Mouse (Mus musculus): Measurements from ENCODE around the gene Pot1a.
A peak's percentile ranks its signal among the peaks of the same experiment; 100 is the strongest.

Pot1a gene

DNA sequence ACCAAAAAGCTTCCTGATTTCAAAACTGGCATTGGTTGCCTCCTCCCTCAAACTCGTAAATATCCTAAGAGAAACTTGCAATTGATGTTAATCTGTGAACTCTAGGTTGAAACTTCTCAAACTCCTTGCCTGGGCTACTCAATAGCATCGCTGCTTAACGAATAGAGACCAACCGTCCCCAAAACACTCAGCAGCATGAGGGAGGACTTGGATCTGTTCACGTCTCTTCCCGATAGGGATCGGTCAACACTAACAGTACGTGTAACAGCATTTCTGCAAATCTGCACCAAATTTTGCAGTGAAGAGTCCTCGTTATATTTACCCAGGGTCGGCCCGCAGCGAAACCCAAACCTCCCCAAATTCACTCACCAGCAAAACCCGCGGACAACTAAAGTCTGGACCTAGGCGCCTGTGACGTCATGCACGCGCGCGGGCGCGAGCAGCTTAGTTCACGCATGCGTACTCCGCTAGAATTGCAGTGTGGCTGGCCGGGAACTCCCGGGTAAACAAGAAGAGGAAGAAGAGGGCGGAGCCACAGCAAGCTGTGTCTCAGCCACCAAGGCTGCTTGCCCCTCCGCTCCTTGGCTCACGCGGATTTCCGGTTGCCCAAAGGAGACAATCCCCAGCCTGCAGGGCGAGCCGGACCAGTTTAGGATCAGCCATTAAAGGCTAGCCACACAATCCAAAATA, at the start of gene Pot1a:
Gene Pot1a (minus strand): TSS at position 441 of the 690 bp plus-strand sequence.
- DNase-seq (ENCODE audit: low spot score), result peak; percentile 98

DNA sequence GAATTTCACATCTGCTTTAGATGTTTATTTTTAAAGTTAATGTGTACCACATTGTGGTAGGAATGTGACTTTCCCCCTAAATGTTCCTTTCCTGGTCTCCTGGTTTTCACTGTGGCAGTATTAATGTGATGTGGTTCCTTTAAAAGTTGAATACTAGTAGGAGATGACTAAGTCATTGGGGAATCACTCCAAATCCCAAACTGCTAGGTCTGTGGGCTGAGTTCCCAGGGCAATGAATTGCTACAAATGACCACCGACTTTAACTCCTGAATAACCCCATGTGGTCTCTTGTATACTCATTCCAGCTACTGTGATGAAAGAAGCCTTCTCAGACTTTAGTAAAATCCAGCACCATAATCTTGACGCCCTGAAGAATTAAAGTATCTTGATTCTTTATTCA, 27.2 kb upstream of the Pot1a start:
- no peak for DNase-seq (ENCODE audit: low spot score)

DNA sequence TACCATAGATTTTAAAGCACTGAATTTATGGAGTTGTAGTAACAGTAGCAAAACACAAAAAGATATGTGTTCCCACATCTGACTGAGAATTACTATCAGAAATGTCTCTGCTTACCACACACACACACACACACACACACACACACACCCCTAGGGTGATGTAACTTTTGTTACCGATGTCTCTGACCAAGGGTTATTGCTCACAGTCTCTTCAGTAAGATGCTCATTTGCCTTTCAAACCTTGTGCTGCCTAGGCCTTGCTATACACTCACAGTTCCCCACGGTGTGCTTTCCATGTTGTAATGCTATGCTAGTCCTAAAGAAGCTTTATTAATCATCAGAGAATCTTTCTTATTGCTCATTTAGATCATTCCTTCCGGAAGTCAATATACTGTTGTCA, 3.0 kb downstream of the Pot1a start:
- no peak for DNase-seq (ENCODE audit: low spot score)

DNA sequence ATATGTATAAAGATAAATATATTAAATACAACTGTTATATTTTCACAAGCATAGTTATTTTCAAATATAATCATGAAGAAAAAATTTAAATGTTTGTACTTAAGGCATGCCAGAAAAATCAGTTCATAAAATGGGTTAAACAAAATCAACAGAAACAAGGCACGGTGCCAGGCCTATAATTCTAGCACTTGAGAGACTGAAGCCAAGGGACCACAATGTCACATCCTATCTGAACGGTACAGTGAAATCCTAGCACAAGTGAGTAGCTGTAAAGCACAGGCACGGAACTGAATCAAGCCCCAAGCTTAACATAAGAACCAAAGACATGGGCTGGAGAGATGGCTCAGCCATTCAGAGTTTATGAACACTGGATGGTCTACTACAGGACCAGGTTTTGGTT, 6.8 kb downstream of the Pot1a start:
- DNase-seq (ENCODE audit: low spot score), result no peak

DNA sequence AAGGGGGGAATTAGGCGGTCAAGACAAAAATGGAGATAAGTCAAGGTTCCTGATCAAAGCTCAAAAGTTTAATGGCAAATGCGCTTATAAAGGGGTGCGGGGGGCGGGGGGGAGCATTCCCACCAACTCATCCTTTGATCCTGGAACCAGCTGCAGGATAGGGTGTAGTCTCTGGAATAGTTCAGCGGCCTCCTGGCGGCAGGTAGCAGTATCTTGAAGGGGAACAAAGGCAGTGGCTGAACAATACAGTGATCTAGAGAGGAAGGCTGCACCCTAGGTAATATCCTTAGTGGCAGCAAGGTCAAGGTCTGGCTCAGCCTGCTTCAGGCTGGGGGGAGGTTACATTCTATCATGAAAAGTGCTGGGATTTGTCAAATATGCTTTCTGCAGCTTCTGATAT, 7.8 kb downstream of the Pot1a start:
- DNase-seq (ENCODE audit: low spot score), result no peak

DNA sequence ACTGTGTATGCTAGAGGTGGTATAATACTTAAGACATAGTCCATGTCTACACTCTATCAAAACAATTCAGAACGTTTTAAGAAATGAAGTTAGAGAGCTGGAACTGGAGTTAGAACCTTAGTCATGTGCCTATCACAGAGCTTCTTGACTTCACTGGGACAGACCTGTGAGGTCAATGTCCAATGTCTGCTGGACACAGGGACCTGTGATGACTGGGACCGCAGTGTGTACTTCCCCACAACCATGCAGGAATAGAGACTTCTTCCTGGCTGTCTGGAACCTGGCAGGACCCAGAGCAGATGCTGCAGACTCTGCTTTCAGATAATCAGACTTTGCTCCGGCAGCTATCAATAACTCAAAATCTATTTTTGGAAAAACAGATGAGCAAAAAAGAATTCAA, 40.8 kb downstream of the Pot1a start:
- DNase-seq (ENCODE audit: low spot score), result no peak

DNA sequence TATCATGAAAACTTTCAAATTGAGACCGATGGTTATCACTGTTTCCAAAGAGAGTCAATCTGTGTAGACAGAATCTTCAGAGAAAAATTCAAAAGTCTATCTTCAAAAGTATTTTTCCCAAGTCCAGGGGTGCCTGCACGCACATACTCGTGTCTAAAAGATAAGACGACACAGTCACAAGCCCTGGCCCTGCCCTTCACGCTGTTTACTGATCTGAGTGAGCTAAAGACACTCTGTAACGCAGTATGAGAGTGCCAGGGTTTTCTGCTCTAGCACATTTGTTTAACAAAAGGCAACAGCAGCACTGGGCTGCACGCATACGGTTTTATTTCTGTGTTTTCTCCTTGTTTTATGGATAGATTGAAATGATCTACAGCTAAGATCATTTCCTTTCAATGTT, 41.5 kb downstream of the Pot1a start:
- DNase-seq (ENCODE audit: low spot score), result no peak

DNA sequence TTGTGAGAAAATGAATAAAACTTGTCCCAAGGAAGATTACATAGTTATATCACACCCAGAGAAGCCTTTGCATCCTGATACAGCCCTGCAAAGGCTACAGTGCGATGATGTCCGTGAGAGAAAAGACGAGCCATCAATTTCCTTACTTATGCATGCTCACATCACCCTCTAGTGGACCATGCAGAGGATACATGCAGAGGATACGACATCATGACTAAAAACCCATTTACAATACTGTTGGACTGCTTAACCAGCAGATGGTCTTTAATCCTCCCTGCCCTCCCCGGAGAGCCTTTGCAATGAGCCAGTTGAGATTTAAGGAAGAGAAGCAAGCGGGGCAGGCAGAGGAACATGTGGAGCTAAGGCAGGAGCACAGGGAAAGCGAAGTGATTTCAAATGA, 42.0 kb downstream of the Pot1a start:
- DNase-seq (ENCODE audit: low spot score), result peak; percentile 79

DNA sequence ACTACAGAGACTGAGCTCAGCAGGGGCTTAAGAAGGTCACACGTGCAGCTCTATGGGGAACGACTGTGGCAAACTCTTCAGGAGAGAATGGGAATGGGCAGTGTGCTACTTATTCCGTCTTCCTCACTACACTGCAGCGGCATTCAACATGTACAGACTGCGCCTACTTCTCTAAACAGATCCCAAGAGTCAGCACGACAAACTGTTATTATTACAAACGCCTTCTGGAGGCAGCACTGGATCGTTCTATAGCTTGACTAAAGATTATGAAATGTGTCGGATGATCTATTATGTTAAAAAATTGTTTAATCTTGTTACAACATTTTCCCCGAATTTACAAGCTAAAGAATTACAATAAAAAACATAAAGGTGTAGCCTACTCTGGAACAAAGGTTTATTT, 42.8 kb downstream of the Pot1a start:
- DNase-seq (ENCODE audit: low spot score), result no peak

DNA sequence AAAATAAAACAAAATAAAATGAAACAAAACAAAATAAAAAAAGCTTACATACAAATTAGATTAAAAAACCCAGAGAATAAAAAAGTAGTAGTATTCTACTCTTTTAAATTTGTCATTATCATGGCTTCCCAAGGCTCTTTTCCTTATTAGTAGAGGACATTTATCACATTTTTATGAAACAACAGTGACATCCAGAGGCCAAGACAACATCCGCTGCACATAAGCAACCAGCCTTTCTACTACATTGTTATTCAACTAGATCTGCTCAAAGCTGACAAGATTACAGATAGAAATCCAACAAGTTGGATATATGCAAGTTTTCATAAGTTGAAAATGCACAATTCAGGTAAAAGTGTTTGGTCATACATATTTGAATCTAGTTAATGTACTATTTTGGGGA, 56.4 kb downstream of the Pot1a start:
- DNase-seq (ENCODE audit: low spot score), result peak; percentile 60

DNA sequence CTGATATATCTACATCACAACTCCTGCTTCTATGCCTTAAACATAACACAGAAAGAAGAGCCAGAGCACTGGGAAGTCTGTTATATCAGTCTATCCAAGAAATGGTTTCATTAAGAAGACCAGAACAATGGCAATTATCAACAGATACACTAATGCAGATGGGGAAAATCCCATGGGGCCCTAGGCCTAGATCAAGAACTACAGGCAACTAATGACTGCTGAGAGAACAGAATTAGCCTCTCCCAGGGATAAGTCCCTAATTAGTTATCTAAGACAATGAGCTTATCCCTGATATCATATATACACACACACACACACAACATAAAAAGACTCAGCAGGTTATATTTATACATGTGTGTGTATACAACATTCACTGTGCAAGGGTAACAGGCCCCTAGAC, 72.5 kb downstream of the Pot1a start:
- no peak for DNase-seq (ENCODE audit: low spot score)

DNA sequence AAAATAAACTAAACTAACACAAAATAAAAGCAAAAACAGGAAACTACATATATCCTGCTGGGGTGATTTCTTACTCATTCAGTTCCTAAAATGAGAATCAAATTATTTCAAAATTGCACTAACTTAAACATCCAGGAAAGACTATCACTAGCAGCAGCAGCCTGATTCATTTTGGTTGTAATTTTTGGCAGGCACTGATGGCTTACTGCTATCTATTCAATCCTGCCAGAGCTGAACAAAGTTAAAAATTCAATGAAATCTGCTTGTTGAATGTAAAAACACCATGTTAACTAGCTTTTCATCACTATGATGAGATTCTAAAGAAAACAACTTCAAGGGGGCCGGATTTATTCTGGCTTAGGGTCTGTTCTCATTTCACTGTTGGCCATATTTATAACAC, 82.5 kb downstream of the Pot1a start:
- no peak for DNase-seq (ENCODE audit: low spot score)

DNA sequence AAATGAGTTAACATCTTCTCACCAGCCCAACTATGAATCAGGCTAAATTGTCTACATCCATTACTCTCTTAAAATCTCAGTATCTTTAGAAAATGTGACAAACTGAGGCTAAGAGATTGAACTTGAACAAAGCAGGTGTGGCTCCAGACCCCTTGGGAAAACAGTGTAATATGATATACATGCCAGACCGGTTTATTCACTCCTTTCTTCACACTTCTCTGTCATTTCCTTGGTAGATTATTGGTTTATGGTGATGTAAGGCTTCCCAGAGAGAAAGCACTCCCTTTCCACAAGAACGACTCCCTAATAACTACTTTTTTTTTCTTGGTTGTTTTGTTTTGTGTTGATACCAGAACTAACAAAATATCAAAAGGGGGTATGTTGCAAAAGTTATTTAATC, 98.4 kb downstream of the Pot1a start:
- no peak for DNase-seq (ENCODE audit: low spot score)

DNA sequence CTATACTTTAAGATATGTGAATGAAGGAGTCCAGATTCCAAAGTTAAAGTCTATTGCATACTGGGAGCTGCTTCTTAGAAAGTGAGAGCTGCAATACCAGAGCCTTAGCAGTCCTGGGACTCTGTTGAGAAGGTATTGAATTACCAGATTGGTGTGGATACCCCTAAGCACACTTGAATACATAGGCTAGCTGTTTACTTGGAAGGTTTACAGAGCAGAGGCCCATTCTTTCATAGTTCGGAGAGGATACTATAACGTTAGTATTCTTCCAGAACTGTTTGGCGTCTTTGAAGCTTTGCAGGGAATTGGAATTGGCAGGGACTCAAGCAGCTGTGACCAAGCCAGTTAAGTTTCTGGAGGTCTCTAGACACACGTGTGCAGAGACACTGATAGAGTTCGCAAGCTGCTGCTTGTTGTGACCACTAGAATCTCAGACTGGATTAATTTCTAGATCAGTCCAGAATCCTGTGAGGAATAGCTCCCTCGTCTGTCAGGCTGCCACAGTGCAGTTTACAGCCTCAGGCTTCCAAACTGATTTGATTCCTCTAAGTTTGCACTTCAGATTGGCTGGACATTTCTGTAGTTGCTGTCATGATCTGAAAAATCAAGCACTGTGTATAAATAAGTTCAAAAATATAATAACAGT, 99.7 kb downstream of the Pot1a start:
- peak; percentile 79 for DNase-seq (ENCODE audit: low spot score)

DNA sequence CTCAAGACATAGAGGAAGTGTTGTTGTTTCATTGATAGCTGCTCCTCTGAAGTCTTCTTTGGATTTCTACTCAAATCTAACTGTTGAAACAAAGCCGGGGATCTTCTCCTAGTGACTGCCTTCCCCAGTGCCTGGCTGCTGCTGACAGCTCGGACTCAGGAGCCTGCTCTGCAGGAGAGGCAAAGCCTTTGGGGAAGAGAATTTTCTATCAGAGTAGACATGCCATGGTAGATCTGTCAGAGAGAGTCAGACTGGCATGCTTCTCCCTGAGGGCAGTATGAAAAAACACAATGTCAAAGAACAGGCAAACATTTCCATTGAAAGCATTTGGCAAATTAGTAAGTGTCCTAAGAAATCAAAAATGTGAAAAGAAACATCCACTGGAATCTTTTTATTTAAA, 109.1 kb downstream of the Pot1a start:
- DNase-seq (ENCODE audit: low spot score), result peak; percentile 51

Measured in retina, embryonic 14.5 days (tissue).